Comparison of ENCODE assay signal across 9 mouse cellular contexts in genomic region chr4:47724331-47725004, GRCm38 (mm10).
DNase-seq lines count a peak whose midpoint lies in the region; ATAC-seq lines count a peak whose summit lies in the region.
"Had no signal": no experiment of that assay in that cellular context is flagged by ENCODE, and none has a peak within 500 bp of the region (broad histone marks: within the 10 kb centered on the region; RNA-seq: fewer than 3 reads in every experiment).

No protein-coding gene starts in this region.

- WGBS in hindbrain, embryonic 10.5 days = 2% methylated on average over 8 of the region's 8 CpGs
- 14% methylated on average over 8 of the region's 8 CpGs for WGBS in hindbrain, embryonic 14.5 days
- 10% methylated on average over 8 of the region's 8 CpGs for WGBS in hindbrain, embryonic 15.5 days

- peaks cover 16% of the 10 kb centered on the region for H3K4me1 ChIP-seq in hindbrain, embryonic 10.5 days (replicated peaks)
- 0 out of 2 replicates have a peak, but pooled peaks cover 7% of the 10 kb centered on the region for H3K4me1 ChIP-seq in hindbrain, embryonic 14.5 days (replicated peaks; ENCODE audit: control insufficient read depth, insufficient read depth, low read length)
- H3K4me1 ChIP-seq in hindbrain, embryonic 15.5 days (replicated peaks) = peaks cover 8% of the 10 kb centered on the region; the same call in 1 of the 2 replicates
- H3K4me1 ChIP-seq: liver, embryonic 15.5 days had no signal

- no peaks in the 10 kb centered on the region for H3K27me3 ChIP-seq in hindbrain, embryonic 10.5 days (ENCODE audit: insufficient read depth, poor library complexity, severe bottlenecking)
- H3K27me3 ChIP-seq in hindbrain, embryonic 14.5 days (ENCODE audit: control insufficient read depth, insufficient read depth, low read length) = no peaks in the 10 kb centered on the region
- peaks cover 3% of the 10 kb centered on the region; the same call in 1 of the 2 replicates for H3K27me3 ChIP-seq in hindbrain, embryonic 15.5 days
- H3K27me3 ChIP-seq: liver, embryonic 15.5 days had no signal

- H3K4me3 ChIP-seq in hindbrain, embryonic 10.5 days = peak overlapping the region; percentile 27
- no peak overlapping the region for H3K4me3 ChIP-seq in hindbrain, embryonic 14.5 days (replicated peaks; ENCODE audit: low read length)
- H3K4me3 ChIP-seq in hindbrain, embryonic 15.5 days = no peak overlapping the region
- H3K4me3 ChIP-seq: liver, embryonic 15.5 days had no signal

- H3K9me3 ChIP-seq in hindbrain, embryonic 10.5 days = 0 out of 2 replicates have a peak, but pooled peaks cover 4% of the 10 kb centered on the region
- peaks cover 12% of the 10 kb centered on the region; the same call in 1 of the 2 replicates for H3K9me3 ChIP-seq in hindbrain, embryonic 14.5 days (ENCODE audit: control insufficient read depth, low read length)
- no peaks in the 10 kb centered on the region for H3K9me3 ChIP-seq in hindbrain, embryonic 15.5 days
- H3K9me3 ChIP-seq: liver, embryonic 15.5 days had no signal

- no peak for ATAC-seq in hindbrain, embryonic 14.5 days (ENCODE audit: low FRiP score)
- no peak for ATAC-seq in hindbrain, embryonic 15.5 days (ENCODE audit: low FRiP score, low read depth)

- H3K4me2 ChIP-seq in hindbrain, embryonic 14.5 days (replicated peaks) = no peak overlapping the region; the same call in 1 of the 2 replicates
- H3K4me2 ChIP-seq in hindbrain, embryonic 15.5 days = 0 out of 2 replicates have a peak overlapping the region, but pooled peaks have one; percentile 1
- H3K4me2 ChIP-seq: liver, embryonic 15.5 days had no signal

- no peak overlapping the region for H3K27ac ChIP-seq in hindbrain, embryonic 10.5 days
- H3K27ac ChIP-seq in hindbrain, embryonic 14.5 days = no peak overlapping the region
- no peak overlapping the region for H3K27ac ChIP-seq in hindbrain, embryonic 15.5 days (replicated peaks)
- H3K27ac ChIP-seq: liver, embryonic 15.5 days had no signal

- no peak overlapping the region for H3K9ac ChIP-seq in hindbrain, embryonic 14.5 days
- no peak overlapping the region for H3K9ac ChIP-seq in hindbrain, embryonic 15.5 days
- H3K9ac ChIP-seq: liver, embryonic 15.5 days had no signal

- DNase-seq in hindbrain, embryonic 10.5 days (ENCODE audit: low spot score) = peak; percentile 22
- no peak for DNase-seq in hindbrain, embryonic 14.5 days (ENCODE audit: low spot score)
- peak; percentile 7 for DNase-seq in Muller cell, postnatal 12 days (ENCODE audit: inconsistent ontology term)
- DNase-seq in embryo, embryonic 10 days (ENCODE audit: low spot score) = peak; percentile 72
- no peak for DNase-seq in thymus, postnatal 10 days (ENCODE audit: low spot score in 2 of 2)
- no peak for DNase-seq in MN1 (ENCODE audit: low spot score)
- DNase-seq in right cerebral cortex, postnatal 10 days (ENCODE audit: low spot score in 2 of 2) = no peak

- H3K36me3 ChIP-seq in hindbrain, embryonic 10.5 days = no peaks in the 10 kb centered on the region
- no peaks in the 10 kb centered on the region for H3K36me3 ChIP-seq in hindbrain, embryonic 14.5 days (replicated peaks; ENCODE audit: control insufficient read depth, insufficient read depth)
- H3K36me3 ChIP-seq in hindbrain, embryonic 15.5 days = no peaks in the 10 kb centered on the region
- H3K36me3 ChIP-seq: liver, embryonic 15.5 days had no signal

Comparison
In these comparisons a context has a peak if more than half of its experiments do, and no peak if none do; other contexts are left out.
1. DNase-seq: peak in hindbrain, embryonic 10.5 days (single experiment), Muller cell, postnatal 12 days (single experiment) and embryo, embryonic 10 days (single experiment); none in hindbrain, embryonic 14.5 days (single experiment), thymus, postnatal 10 days (0 of 2), MN1 (single experiment) and right cerebral cortex, postnatal 10 days (0 of 2).